In genomic region chr7:98537210-98537966, GRCm38 (mm10) we compare ENCODE assay signal across 9 mouse cellular contexts. TPM values are rescaled to one million over a fixed set of nuclear protein-coding genes. Genes with fewer than 3 reads are reported as not detected.
DNase-seq lines count a peak whose midpoint lies in the region; ATAC-seq and TF ChIP-seq lines count a peak whose summit lies in the region.
"Had no signal": no experiment of that assay in that cellular context is flagged by ENCODE, and none has a peak within 500 bp of the region (broad histone marks: within the 10 kb centered on the region; RNA-seq: fewer than 3 reads in every experiment).

No protein-coding gene starts in this region.

- TF ChIP-seq CTCF in kidney, postnatal 0 days (IDR thresholded peaks at IDR 0.05; ENCODE audit: low read depth), result no peak

- no peak overlapping the region for H3K4me2 ChIP-seq in kidney, postnatal 0 days (ENCODE audit: low read length)
- no peak overlapping the region for H3K4me2 ChIP-seq in embryonic facial prominence, embryonic 15.5 days (replicated peaks)
- H3K4me2 ChIP-seq in intestine, embryonic 14.5 days (ENCODE audit: low read length), result no peak overlapping the region
- H3K4me2 ChIP-seq: limb, embryonic 12.5 days had no signal

- H3K36me3 ChIP-seq in kidney, postnatal 0 days (ENCODE audit: insufficient read depth, low read length), result no peaks in the 10 kb centered on the region
- H3K36me3 ChIP-seq in embryonic facial prominence, embryonic 15.5 days, result no peaks in the 10 kb centered on the region
- no peaks in the 10 kb centered on the region for H3K36me3 ChIP-seq in intestine, embryonic 14.5 days (ENCODE audit: control insufficient read depth, insufficient read depth, low read length)
- H3K36me3 ChIP-seq: limb, embryonic 12.5 days had no signal

- no peaks in the 10 kb centered on the region for H3K9me3 ChIP-seq in kidney, postnatal 0 days (replicated peaks; ENCODE audit: low read length)
- H3K9me3 ChIP-seq in embryonic facial prominence, embryonic 15.5 days (replicated peaks), result no peaks in the 10 kb centered on the region
- no peaks in the 10 kb centered on the region for H3K9me3 ChIP-seq in intestine, embryonic 14.5 days (ENCODE audit: control insufficient read depth, low read length)
- H3K9me3 ChIP-seq: limb, embryonic 12.5 days had no signal

- ATAC-seq in kidney, postnatal 0 days (replicated peaks; ENCODE audit: low FRiP score, low read depth), result 0 out of 2 replicates have a peak, but pooled peaks have one; percentile 6
- 0 out of 2 replicates have a peak, but pooled peaks have one; percentile 48 for ATAC-seq in embryonic facial prominence, embryonic 15.5 days (ENCODE audit: insufficient number of reproducible peaks, low FRiP score, low TSS enrichment, low read depth)
- ATAC-seq in intestine, embryonic 14.5 days (replicated peaks; ENCODE audit: low FRiP score, low TSS enrichment, low read depth), result 0 out of 2 replicates have a peak, but pooled peaks have one; percentile 30

- no peak overlapping the region for H3K4me3 ChIP-seq in kidney, postnatal 0 days (replicated peaks; ENCODE audit: low read depth, low read length)
- no peak overlapping the region for H3K4me3 ChIP-seq in embryonic facial prominence, embryonic 15.5 days (replicated peaks)
- no peak overlapping the region for H3K4me3 ChIP-seq in intestine, embryonic 14.5 days (ENCODE audit: low read depth, low read length)
- H3K4me3 ChIP-seq: limb, embryonic 12.5 days had no signal

- peak; percentile 54 for DNase-seq in kidney, postnatal 0 days (ENCODE audit: low spot score)
- DNase-seq in kidney, adult 9 months, result no peak
- no peak for DNase-seq in intestine, embryonic 14.5 days (ENCODE audit: low spot score)
- peak; percentile 34 for DNase-seq in retina, adult 2 months (ENCODE audit: low read depth, low spot score)
- DNase-seq in left cerebral cortex, postnatal 36 days (ENCODE audit: low spot score in 2 of 2), result no peak
- no peak for DNase-seq in B cell, adult 2 months
- DNase-seq in natural killer cell, adult 2 months (ENCODE audit: low spot score in 2 of 2), result no peak

- H3K27me3 ChIP-seq in kidney, postnatal 0 days (ENCODE audit: insufficient read depth, low read length), result no peaks in the 10 kb centered on the region
- no peaks in the 10 kb centered on the region for H3K27me3 ChIP-seq in embryonic facial prominence, embryonic 15.5 days
- no peaks in the 10 kb centered on the region for H3K27me3 ChIP-seq in intestine, embryonic 14.5 days (replicated peaks; ENCODE audit: control insufficient read depth, insufficient read depth, low read length)
- H3K27me3 ChIP-seq: limb, embryonic 12.5 days had no signal

- intact Hi-C loops in left cerebral cortex, postnatal 36 days (cut with DNase I), result no loop called here

- H3K4me1 ChIP-seq in kidney, postnatal 0 days (replicated peaks; ENCODE audit: insufficient read depth, low read length), result peaks cover 11% of the 10 kb centered on the region
- peaks cover 19% of the 10 kb centered on the region for H3K4me1 ChIP-seq in embryonic facial prominence, embryonic 15.5 days
- peaks cover 15% of the 10 kb centered on the region for H3K4me1 ChIP-seq in intestine, embryonic 14.5 days (replicated peaks; ENCODE audit: control insufficient read depth, insufficient read depth, low read length)

- H3K9ac ChIP-seq in kidney, postnatal 0 days (ENCODE audit: low read depth, low read length), result no peak overlapping the region
- H3K9ac ChIP-seq in embryonic facial prominence, embryonic 15.5 days, result no peak overlapping the region
- H3K9ac ChIP-seq in intestine, embryonic 14.5 days (ENCODE audit: low read length), result no peak overlapping the region
- H3K9ac ChIP-seq: limb, embryonic 12.5 days had no signal

- peak overlapping the region; percentile 1; the same call in 1 of the 2 replicates for H3K27ac ChIP-seq in kidney, postnatal 0 days
- peak overlapping the region; percentile 72 for H3K27ac ChIP-seq in embryonic facial prominence, embryonic 15.5 days (replicated peaks)
- peak overlapping the region; percentile 64 for H3K27ac ChIP-seq in intestine, embryonic 14.5 days (ENCODE audit: low read depth)
- H3K27ac ChIP-seq: limb, embryonic 12.5 days had no signal

- WGBS in kidney, postnatal 0 days, result 50% methylated on average over 10 of the region's 10 CpGs
- 25% methylated on average over 10 of the region's 10 CpGs for WGBS in embryonic facial prominence, embryonic 15.5 days
- 37% methylated on average over 10 of the region's 10 CpGs for WGBS in intestine, embryonic 14.5 days

RNA-seq across cellular contexts. Expression of gene Lrrc32, which starts 48.3 kb away (rescaled TPM):
- 13.8 and 15.1 TPM in 2 replicates for polyA plus RNA-seq in kidney, postnatal 0 days (2015; fragmentation: Nextera tagmentation; extraction: Ambion mirVana)
- polyA plus RNA-seq in embryonic facial prominence, embryonic 15.5 days (2015; fragmentation: Nextera tagmentation; extraction: Ambion mirVana), result 7.3 and 8.1 TPM in 2 replicates
- 13.0 and 14.9 TPM in 2 replicates for polyA plus RNA-seq in intestine, embryonic 14.5 days (2014; fragmentation: Nextera tagmentation; extraction: Ambion mirVana)
- total RNA-seq in left cerebral cortex, postnatal 36 days (2021), result 1 to 10 TPM; 5.8 to 6.0 TPM

Comparison
In these comparisons a context has a peak if more than half of its experiments do, and no peak if none do; other contexts are left out.
1. DNase-seq: peak in kidney, postnatal 0 days (single experiment) and retina, adult 2 months (single experiment); none in kidney, adult 9 months (single experiment), intestine, embryonic 14.5 days (single experiment), left cerebral cortex, postnatal 36 days (0 of 2), B cell, adult 2 months (0 of 2) and natural killer cell, adult 2 months (0 of 2).
2. H3K27ac ChIP-seq: peak in every context shown above with its lines; median percentile 72 in embryonic facial prominence, embryonic 15.5 days; 64 in intestine, embryonic 14.5 days; 1 in kidney, postnatal 0 days.
3. Peak in every context shown above with its lines, with median percentiles within 50 percentile points of each other: ATAC-seq.